Mouse (Mus musculus) bone marrow macrophage, adult 2 months (primary cell): ENCODE measurements around the gene Frem1. TPM values are rescaled to one million over a fixed set of nuclear protein-coding genes. Genes with fewer than 3 reads are reported as not detected.

Experiments used
- H3K27ac ChIP-seq: 2 replicates; pipeline ENCODE4 v1.5.1; 2012; ENCODE audit warnings: low read depth, low read length; ENCODE audit not compliant: insufficient read depth
- H3K4me1 ChIP-seq: 2 replicates; pipeline ENCODE4 v1.6.1; 2012; ENCODE audit warnings: low read length; ENCODE audit not compliant: control insufficient read depth, insufficient read depth
- H3K4me3 ChIP-seq: 2 replicates; pipeline ENCODE4 v1.5.1; 2012; ENCODE audit warnings: mild to moderate bottlenecking, low read length, moderate library complexity; ENCODE audit not compliant: insufficient read depth
- CTCF ChIP-seq: IDR thresholded peaks from 2 replicates; pipeline ENCODE4 v1.5.1; 2012; ENCODE audit warnings: low read depth, mild to moderate bottlenecking, low read length, moderate library complexity
- POLR2A ChIP-seq: IDR thresholded peaks from 2 replicates; pipeline ENCODE4 v1.6.1; 2012; ENCODE audit warnings: mild to moderate bottlenecking, low read depth, low read length, borderline replicate concordance
- polyA plus RNA-seq: library from polyadenylated mRNA; stranded (reverse); fragments of >200 nt; gene quantifications from 2 replicates; pipeline ENCODE4 v1.2.4, GENCODE M21; 2012; ENCODE audit not compliant: missing spikeins, insufficient read depth, insufficient read length

The Frem1 gene
- polyA plus RNA-seq, 1 experiment = not detected

DNA sequence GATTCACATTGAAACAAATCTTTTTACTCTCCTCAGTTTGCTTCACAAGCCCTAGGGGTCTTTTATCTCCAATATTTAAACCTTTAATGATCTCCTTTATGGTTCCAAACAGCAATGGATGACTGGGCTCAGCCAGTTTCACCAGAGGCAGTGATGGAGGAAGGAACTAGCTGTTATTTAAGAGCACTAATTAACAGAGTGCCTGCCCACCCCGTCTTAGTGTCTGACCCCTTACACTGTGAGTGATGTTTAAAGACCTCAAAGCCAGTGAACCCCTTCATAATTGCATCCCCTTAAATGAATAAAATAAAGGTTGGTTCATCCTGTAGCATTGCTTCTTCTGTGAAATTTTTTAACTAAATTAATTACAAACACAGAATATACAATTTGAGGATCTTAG, 19.4 kb downstream of the Frem1 start:
- H3K4me1 ChIP-seq = no peaks in the 10 kb centered on the region
- no peak overlapping the region for H3K27ac ChIP-seq
- TF ChIP-seq CTCF (no peak), POLR2A (no peak)
- H3K4me3 ChIP-seq = no peak overlapping the region

DNA sequence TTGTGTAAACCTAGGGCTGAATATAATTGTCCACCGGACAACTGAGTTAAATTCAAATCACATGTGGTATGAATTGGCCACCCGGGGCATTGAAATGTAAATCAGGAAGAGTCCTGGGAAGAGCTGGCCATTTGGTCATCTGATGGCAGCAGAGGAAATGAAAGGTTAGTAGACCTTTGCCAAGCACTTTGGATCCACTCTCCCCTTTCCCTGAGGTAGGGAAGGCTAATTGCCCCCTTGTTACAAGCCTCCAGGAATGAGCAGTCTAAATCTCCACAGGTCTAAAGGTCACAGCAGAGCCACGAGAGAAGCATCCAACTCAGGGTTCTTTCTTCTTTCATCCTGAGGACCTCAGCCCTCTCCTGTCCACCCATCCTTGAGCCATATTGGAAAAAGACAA, 20.5 kb downstream of the Frem1 start:
- Histone ChIP-seq H3K27ac (no peak overlapping the region), H3K4me1 (no peaks in the 10 kb centered on the region), H3K4me3 (no peak overlapping the region)
- TF ChIP-seq CTCF (no peak), POLR2A (no peak)

- Histone ChIP-seq H3K4me1 (no peaks in the 10 kb centered on the region), H3K27ac (no peak overlapping the region), H3K4me3 (no peak overlapping the region)
- TF ChIP-seq POLR2A (no peak), CTCF (no peak)
These were observed 22.0 kb downstream of the Frem1 start for GRCm38 (mm10) chr4:83030097-83030496.

DNA sequence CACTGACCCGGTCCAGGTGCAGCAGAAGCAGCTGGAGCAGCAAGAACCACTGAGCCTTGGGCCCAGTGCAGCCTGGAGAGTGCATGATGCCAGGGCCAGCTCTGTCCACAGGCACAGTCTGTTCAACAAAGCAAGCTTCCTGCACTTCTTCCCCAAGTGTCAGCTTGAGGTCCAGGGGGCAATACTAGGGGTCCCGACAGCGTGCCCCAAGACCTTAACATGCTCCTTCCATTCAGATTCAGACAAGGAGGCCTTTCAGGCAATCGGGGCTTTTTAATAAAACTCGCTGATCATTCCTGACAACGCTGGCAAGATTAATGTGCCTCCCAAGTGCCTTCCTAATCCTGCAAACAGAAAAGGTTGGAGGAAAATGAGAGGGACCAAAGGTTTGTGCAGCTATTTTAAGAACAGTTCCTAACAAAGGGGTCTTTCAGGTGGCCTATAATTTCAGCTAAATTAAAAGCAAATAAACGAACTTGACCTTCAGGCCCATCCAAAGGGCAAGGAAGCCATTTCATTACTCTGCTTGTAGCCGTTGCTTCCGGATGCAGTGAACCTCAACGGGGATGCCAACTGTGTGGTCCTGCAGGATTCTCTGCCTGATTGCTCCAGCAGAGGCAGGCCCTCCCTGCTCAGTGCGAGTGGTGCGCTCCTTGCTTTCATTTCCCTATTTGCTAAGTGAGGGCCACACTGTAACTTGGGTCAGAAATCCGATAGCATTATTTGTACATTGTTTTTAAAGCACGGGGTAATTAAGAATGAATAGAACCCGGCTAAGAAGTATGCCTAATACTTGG, 31.2 kb downstream of the Frem1 start:
- Histone ChIP-seq H3K4me3 (no peak overlapping the region), H3K4me1 (no peaks in the 10 kb centered on the region), H3K27ac (no peak overlapping the region)
- TF ChIP-seq CTCF = no peak
- no peak for TF ChIP-seq POLR2A

GRCm38 (mm10) chr4:83018111-83019105, 33.7 kb downstream of the Frem1 start:
- no peak for TF ChIP-seq CTCF
- TF ChIP-seq POLR2A = no peak
- no peak overlapping the region for H3K4me3 ChIP-seq
- H3K4me1 ChIP-seq = no peaks in the 10 kb centered on the region
- no peak overlapping the region for H3K27ac ChIP-seq

DNA sequence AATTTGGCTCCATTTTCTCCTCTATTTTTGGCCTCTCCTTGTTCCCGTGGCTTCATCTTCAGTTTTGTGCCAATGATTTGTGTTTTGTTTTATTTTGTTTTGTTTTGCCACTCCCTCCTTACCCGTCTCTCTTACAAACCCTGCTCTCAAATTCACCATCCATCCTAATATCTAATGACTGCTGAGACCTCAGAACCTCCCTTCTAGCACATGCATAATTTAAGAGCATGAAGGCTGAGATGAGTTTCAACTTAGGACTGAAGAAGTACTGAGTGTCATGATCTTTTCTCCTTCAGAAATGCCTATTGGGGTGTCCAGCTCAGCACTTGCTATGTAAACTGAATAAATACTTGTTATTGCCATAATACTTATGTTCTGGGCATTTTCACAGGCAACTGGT, 37.6 kb downstream of the Frem1 start:
- Histone ChIP-seq H3K4me1 (no peaks in the 10 kb centered on the region), H3K27ac (no peak overlapping the region), H3K4me3 (no peak overlapping the region)
- no peak for TF ChIP-seq CTCF
- no peak for TF ChIP-seq POLR2A

GRCm38 (mm10) chr4:83004086-83004485, 48.1 kb downstream of the Frem1 start:
- Histone ChIP-seq H3K4me1 (no peaks in the 10 kb centered on the region), H3K4me3 (no peak overlapping the region), H3K27ac (no peak overlapping the region)
- TF ChIP-seq POLR2A (no peak), CTCF (no peak)

DNA sequence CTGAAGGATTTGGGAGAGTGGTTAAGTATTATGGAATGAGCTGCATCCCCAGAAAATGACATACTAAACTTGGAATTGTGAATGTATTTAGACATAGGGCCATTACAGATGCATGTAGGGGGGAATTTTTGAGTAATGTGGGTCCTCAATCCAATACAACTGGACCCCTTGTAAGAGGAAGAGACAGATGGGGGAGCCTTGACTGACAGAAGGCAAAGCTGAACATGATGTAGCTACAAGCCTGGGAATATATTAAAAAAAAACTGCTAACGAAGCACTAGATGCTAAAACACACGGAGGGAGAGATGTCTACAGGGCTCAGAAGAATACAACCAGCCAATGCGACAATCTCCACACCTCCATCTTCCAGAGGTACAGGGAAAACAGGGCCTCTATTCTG, 60.1 kb downstream of the Frem1 start:
- no peak overlapping the region for H3K4me3 ChIP-seq
- H3K27ac ChIP-seq = no peak overlapping the region
- no peak for TF ChIP-seq POLR2A
- TF ChIP-seq CTCF = no peak
- no peaks in the 10 kb centered on the region for H3K4me1 ChIP-seq

- H3K4me3 ChIP-seq = no peak overlapping the region
- H3K4me1 ChIP-seq = no peaks in the 10 kb centered on the region
- TF ChIP-seq POLR2A = no peak
These were observed 61.0 kb downstream of the Frem1 start for GRCm38 (mm10) chr4:82990973-82991695.

More at GRCm38 (mm10) chr4:82990973-82991695, 61.0 kb downstream of the Frem1 start:
- H3K27ac ChIP-seq = no peak overlapping the region
